ENCODE assay signal across 7 mouse cellular contexts in genomic region chr15:81511601-81512261, GRCm38 (mm10). TPM values are rescaled to one million over a fixed set of nuclear protein-coding genes. Genes with fewer than 3 reads are reported as not detected.
DNase-seq lines count a peak whose midpoint lies in the region; ATAC-seq lines count a peak whose summit lies in the region.

No protein-coding gene starts in this region.

- H3K36me3 ChIP-seq in heart, embryonic 13.5 days: no peaks in the 10 kb centered on the region
- no peaks in the 10 kb centered on the region for H3K36me3 ChIP-seq in megakaryocyte, embryonic 14.5 days (replicated peaks; ENCODE audit: low read length)

- no peaks in the 10 kb centered on the region for H3K27me3 ChIP-seq in heart, embryonic 13.5 days (replicated peaks)
- no peaks in the 10 kb centered on the region for H3K27me3 ChIP-seq in megakaryocyte, embryonic 14.5 days (replicated peaks)

- peak overlapping the region; percentile 36 for H3K4me3 ChIP-seq in heart, embryonic 13.5 days
- H3K4me3 ChIP-seq in megakaryocyte, embryonic 14.5 days (replicated peaks): peak overlapping the region; percentile 89

- no peaks in the 10 kb centered on the region for H3K9me3 ChIP-seq in heart, embryonic 13.5 days
- H3K9me3 ChIP-seq in megakaryocyte, embryonic 14.5 days: no peaks in the 10 kb centered on the region

- H3K27ac ChIP-seq in heart, embryonic 13.5 days (replicated peaks): peak overlapping the region; percentile 33; the same call in 1 of the 2 replicates

- peak; percentile 84 for DNase-seq in ES-CJ7 (ENCODE audit: low read depth, low spot score)
- peak; percentile 79 for DNase-seq in adrenal gland, adult 2 months
- DNase-seq in kidney, postnatal 14 days: peak; percentile 82
- peak; percentile 24 for DNase-seq in testis, postnatal 14 days (ENCODE audit: low spot score)
- no peak for DNase-seq in right cerebral cortex, adult 18-20 months

- peak overlapping the region; percentile 64 for H3K4me2 ChIP-seq in heart, embryonic 13.5 days

- 31% methylated on average over 21 of the region's 21 CpGs for WGBS in heart, embryonic 13.5 days

- ATAC-seq in heart, embryonic 13.5 days (ENCODE audit: extremely low read depth, insufficient number of reproducible peaks, low FRiP score, low TSS enrichment): no peak

- H3K9ac ChIP-seq in heart, embryonic 13.5 days: peak overlapping the region; percentile 72

- peaks cover 20% of the 10 kb centered on the region for H3K4me1 ChIP-seq in heart, embryonic 13.5 days
- peaks cover 59% of the 10 kb centered on the region for H3K4me1 ChIP-seq in megakaryocyte, embryonic 14.5 days

RNA-seq across cellular contexts. Expression of gene Rbx1, which starts 45.6 kb away (rescaled TPM):
- total RNA-seq in adrenal gland, adult 2 months (2021): 100 to 1,000 TPM; 128 to 150 TPM
- polyA plus RNA-seq in adrenal gland, adult 2 months (2012; rRNA removed): 13.8 and 16.8 TPM in 2 replicates
- polyA plus RNA-seq in heart, embryonic 13.5 days (2015; fragmentation: Nextera tagmentation; extraction: Ambion mirVana): 308 and 402 TPM in 2 replicates
- 14.1 and 67.6 TPM in 2 replicates for polyA plus RNA-seq in megakaryocyte, embryonic 14.5 days (2012; ENCODE audit: insufficient read depth, low replicate concordance)
